Mouse (Mus musculus) cerebellum, postnatal 10 days (tissue): ENCODE results near the gene Evi2b.

ENCODE experiments used
- DNase-seq, 2 experiments: peaks; one replicate each; pipeline ENCODE4 v3.0.0; 2021; ENCODE audit warnings: mixed read lengths in 2 of 2

Gene Evi2b

GRCm38 (mm10) chr11:79523560-79524309 lies at the start of gene Evi2b:
Gene Evi2b, minus strand, starts transcription at chr11:79523762.
- DNase-seq, result no peak

GRCm38 (mm10) chr11:79570319-79570718 lies 46.8 kb upstream of the Evi2b start:
- DNase-seq, result no peak

- no peak for DNase-seq
Measured at GRCm38 (mm10) chr11:79568197-79568911, 44.8 kb upstream of the Evi2b start.

- DNase-seq, result no peak
Measured at GRCm38 (mm10) chr11:79566947-79567346, 43.4 kb upstream of the Evi2b start.

- no peak for DNase-seq
Measured at GRCm38 (mm10) chr11:79563493-79563892, 39.9 kb upstream of the Evi2b start.

GRCm38 (mm10) chr11:79560536-79560935 lies 37.0 kb upstream of the Evi2b start:
- DNase-seq, result no peak

GRCm38 (mm10) chr11:79552622-79553021 lies 29.1 kb upstream of the Evi2b start:
- no peak for DNase-seq

- no peak for DNase-seq
Measured at GRCm38 (mm10) chr11:79536293-79536692, 12.7 kb upstream of the Evi2b start.

- no peak for DNase-seq
Measured at GRCm38 (mm10) chr11:79535554-79535953, 12.0 kb upstream of the Evi2b start.

- peak; percentile 65 to 76 for DNase-seq
Measured at GRCm38 (mm10) chr11:79533950-79534690, 10.6 kb upstream of the Evi2b start.

- DNase-seq, result peak; percentile 18 to 24
Measured at GRCm38 (mm10) chr11:79533311-79533710, 9.7 kb upstream of the Evi2b start.

- DNase-seq, result no peak
Measured at GRCm38 (mm10) chr11:79531485-79531884, 7.9 kb upstream of the Evi2b start.

- no peak for DNase-seq
Measured at GRCm38 (mm10) chr11:79530774-79531173, 7.2 kb upstream of the Evi2b start.

- DNase-seq, result no peak
Measured at GRCm38 (mm10) chr11:79530333-79530761, 6.8 kb upstream of the Evi2b start, which contains the start of the genes Evi2 and Evi2a. Gene Evi2, minus strand, starts transcription at chr11:79530589. Gene Evi2a, minus strand, starts transcription at chr11:79530609.

- DNase-seq, result no peak
Measured at GRCm38 (mm10) chr11:79529736-79530135, 6.2 kb upstream of the Evi2b start.

GRCm38 (mm10) chr11:79529226-79529625 lies 5.7 kb upstream of the Evi2b start:
- no peak for DNase-seq

- no peak for DNase-seq
Measured at GRCm38 (mm10) chr11:79528601-79529000, 5.0 kb upstream of the Evi2b start.

- no peak for DNase-seq
Measured at GRCm38 (mm10) chr11:79527739-79528384, 4.3 kb upstream of the Evi2b start.

GRCm38 (mm10) chr11:79527015-79527738 lies 3.6 kb upstream of the Evi2b start:
- DNase-seq, result no peak

GRCm38 (mm10) chr11:79526549-79526948 lies 3.0 kb upstream of the Evi2b start:
- no peak for DNase-seq

- DNase-seq, result no peak
Measured at GRCm38 (mm10) chr11:79524310-79524575, 681 bp upstream of the Evi2b start.

GRCm38 (mm10) chr11:79522944-79523343 lies 618 bp downstream of the Evi2b start:
- no peak for DNase-seq
